Mouse (Mus musculus) left cerebral cortex, postnatal 14 days (tissue): ENCODE data around the gene Ptprm. TPM values are rescaled to one million over a fixed set of nuclear protein-coding genes. Genes with fewer than 3 reads are reported as not detected.
A peak's percentile ranks its signal among the peaks of the same experiment; 100 is the strongest.

Source experiments
- DNase-seq, 2 experiments: peaks; one replicate each; pipeline ENCODE4 v3.0.0; 2021 to 2022; ENCODE audit warnings: low spot score in 2 of 2, mixed read lengths in 1 of 2
- intact Hi-C: fragments of 180-260 bp; cut with DNase I; formaldehyde crosslinking; loops from one replicate; pipeline ENCODE4 v1.15.1; 2025
- total RNA-seq, 2 experiments: library from RNA; stranded (reverse); gene quantifications; 2 replicates each; pipeline ENCODE4 v1.2.3; 2021

The Ptprm gene
- total RNA-seq, 2 experiments from 2014 or later, result 36.2 to 41.9 TPM

DNA sequence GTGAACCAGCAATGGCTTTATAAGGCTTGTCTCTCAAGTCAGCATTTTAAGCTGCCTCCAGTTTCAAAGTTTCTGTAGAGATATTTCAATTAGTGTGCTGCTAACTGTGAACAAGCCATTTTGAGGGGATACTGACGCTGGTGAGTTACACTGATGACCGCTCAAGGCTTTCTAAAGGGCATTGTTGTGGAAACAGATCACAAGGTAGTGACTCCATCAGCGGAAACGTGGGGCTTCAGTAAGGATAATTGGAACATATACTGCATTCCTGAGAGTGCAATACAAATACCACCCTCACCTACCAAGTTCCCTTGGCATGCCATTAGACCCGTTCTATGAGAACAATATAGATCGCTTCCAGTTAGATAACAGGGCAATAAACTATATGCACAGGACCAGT is 393.7 kb downstream of the Ptprm start:
- intact Hi-C loops, result no loop called here
- DNase-seq, result no peak

DNA sequence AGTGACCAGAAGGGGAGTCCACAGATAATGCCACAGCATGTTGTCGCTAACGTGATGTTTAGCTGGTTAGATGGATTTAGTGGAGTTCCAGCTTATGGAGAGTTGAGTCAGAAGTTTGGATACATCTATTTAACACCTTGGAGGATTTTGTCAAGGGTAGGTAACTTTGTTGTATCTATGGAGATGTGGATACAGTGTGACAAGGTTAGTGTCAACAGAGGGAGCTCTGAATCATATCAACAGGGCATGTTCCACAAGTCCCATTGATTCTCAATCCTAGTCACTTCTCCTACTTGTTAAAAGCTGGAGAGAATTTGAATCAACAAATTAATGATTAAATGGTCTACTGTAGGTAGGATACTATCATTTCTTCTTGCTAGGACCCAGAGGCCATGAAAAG is 394.4 kb downstream of the Ptprm start:
- DNase-seq, result no peak
- intact Hi-C loops, result no loop called here

GRCm38 (mm10) chr17:66958766-66959165 is 395.5 kb downstream of the Ptprm start:
- intact Hi-C loops, result no loop called here
- DNase-seq, result no peak

DNA sequence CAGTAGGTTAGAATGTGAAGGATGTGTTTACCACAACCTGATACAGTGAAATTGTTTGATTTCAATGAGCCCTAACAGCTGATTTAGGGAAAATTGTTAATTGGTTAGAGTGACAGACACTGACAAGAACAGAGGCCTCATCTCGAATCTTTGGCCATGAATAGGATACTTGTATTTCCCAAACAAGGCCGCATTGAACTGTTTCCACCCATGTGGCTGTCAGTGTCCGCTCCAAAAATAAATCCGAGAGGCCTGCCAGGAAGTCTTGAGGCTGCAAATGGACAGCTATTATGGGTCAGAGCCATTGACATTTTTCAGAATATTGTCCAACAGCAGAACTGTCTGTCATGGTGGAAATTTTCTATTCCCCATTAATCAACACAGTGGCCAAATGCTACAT is 409.8 kb downstream of the Ptprm start:
- peak in 1 of 2 experiments; percentile 3 for DNase-seq
- intact Hi-C loops, result no loop called here

- intact Hi-C loops, result no loop called here
Measured at GRCm38 (mm10) chr17:66943539-66943938, 410.7 kb downstream of the Ptprm start.

DNA sequence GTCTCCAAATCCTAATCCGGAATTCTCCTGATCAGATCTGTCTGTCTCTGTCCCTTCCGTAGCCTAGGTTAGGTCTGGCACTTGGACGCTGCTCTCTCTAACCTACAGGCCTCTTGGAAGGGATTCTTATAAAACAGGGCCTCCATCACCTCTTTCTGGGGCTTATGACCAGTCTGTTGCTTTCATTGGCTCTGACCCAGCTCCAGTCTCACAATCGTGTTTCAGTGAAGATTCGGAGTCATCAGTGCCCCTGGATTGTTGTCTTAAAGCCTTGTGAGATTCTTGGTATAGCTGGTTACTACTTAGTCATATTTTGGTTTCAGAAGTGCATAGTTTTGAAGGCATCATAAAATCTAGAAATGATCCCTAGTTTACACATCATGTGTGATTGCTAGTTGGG is 428.6 kb downstream of the Ptprm start:
- intact Hi-C loops, result no loop called here
- no peak for DNase-seq

More at GRCm38 (mm10) chr17:66943539-66943938, 410.7 kb downstream of the Ptprm start:
- peak; percentile 24 to 34 for DNase-seq

DNA sequence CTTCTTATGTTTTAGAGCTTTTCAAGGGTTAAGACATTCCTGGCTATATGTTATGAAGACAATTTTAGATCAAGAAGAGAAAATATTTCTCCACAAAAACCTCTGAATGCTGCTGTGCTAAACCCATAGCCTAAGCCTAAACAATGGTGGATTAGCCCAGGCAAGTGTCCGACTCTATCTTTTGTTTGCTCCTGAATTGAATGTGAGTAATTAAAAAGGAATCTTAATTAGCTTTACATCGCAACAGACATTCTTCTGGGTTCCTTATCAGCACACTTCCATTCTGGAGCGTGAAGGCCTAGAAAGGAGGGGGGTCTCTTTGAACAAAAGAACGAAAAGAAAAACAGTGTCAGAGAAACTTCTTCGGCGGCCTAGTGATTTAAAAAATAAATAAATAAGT is 439.6 kb downstream of the Ptprm start:
- no peak for DNase-seq
- intact Hi-C loops, result no loop called here

GRCm38 (mm10) chr17:66912533-66912932 is 441.7 kb downstream of the Ptprm start:
- intact Hi-C loops, result no loop called here
- no peak for DNase-seq

GRCm38 (mm10) chr17:66912120-66912519 is 442.1 kb downstream of the Ptprm start:
- no peak for DNase-seq
- intact Hi-C loops, result no loop called here

DNA sequence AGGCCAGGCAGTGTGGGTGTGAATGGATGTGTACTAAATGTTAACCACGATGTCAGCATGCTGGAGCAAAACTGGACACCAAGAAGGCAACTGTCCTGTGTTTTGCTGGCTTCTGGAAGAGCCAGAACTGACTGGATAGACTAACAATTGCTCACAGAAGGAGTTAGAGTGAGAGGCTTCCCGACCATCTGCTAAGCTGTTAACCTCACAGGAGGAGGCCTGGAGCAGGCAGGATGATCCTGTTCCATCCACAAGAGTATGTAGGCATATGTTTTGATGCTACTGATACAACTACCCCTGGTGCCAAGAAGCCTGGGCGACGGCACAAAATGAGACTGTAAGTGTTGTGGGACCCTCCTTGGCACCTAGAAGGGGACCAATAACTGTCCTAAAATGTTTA is 444.4 kb downstream of the Ptprm start:
- intact Hi-C loops, result no loop called here
- DNase-seq, result no peak

DNA sequence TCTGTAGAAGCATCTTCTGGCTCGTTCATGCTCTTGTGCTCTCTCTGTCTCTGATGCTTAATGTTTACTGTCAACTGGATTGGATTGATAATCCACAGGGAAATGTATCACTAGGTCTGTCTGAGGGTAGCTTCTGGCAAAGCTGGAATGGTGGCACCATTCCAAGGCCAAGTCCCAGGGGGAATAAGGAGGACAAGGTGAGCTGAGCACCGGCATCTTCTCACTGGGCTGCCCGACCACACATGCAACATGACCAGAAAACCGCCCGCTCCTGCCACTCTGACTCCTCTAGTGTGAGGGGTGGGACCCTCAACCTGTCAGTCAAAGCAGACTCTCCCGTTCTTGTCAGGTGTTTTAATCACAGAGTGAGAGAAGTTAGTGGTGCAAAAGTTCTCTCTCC is 445.3 kb downstream of the Ptprm start:
- intact Hi-C loops, result no loop called here
- DNase-seq, result no peak

DNA sequence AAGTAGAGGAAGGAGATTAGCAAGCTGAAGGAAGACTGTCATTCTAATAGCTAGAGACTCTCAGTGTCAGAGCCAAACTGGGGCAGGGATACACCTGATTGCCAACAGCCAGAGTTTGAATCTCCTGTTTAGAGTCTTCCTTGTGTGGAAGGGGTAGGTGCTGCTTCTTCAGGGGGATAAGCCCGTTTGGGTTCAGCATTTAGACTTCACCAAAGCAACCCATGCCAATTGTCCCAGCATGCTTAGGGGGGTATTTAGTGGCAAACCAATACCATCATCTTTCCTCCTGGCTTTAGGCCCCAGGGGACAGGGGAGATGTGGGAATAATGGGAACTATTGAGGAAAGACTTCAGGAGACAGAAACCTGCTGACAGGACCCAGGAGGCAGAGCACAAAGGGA is 460.1 kb downstream of the Ptprm start:
- DNase-seq, result no peak
- intact Hi-C loops, result no loop called here

- intact Hi-C loops, result no loop called here
- no peak for DNase-seq
Measured at GRCm38 (mm10) chr17:66891916-66892315, 462.3 kb downstream of the Ptprm start.

DNA sequence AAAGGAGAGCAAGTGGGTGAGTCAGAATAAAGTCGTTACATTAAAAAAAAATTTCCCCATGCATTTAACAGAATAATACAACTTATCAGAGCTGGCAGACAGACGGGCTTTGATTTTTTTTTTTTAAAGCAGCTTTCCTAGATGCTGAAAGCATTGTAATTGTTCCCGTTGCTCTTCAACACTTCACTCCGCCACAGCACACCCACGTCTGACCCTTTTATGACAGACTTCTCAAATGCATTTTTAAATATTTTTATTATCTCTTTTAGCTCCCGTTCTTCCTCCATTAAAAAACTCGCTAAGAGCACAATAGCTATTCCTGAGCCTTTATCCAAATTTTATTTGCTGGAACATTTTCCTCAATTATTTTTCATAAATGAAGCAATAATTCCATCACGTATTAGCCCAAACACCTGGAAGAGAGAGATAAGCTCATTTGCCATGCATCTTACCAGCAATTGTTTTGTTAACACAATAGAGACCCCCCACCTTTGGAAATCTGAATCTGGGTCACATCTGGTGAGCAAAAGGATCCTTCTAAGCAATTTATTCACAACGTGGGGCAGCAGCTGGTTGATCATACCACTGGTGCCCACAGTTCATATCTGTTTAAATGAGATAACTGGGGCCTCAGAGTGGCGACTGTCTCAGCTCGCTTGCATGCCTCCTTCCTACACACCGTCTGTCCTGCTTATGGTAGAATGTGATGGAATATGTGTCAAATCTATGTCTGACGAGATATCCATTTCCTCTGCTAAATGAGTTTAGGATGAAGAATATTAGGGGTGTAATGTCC is 463.0 kb downstream of the Ptprm start:
- intact Hi-C loops, result no loop called here
- no peak for DNase-seq

- no peak for DNase-seq
- intact Hi-C loops, result no loop called here
Measured at GRCm38 (mm10) chr17:66882304-66882703, 472.0 kb downstream of the Ptprm start.

GRCm38 (mm10) chr17:66880969-66881701 is 473.1 kb downstream of the Ptprm start:
- no peak for DNase-seq
- intact Hi-C loops, result no loop called here

DNA sequence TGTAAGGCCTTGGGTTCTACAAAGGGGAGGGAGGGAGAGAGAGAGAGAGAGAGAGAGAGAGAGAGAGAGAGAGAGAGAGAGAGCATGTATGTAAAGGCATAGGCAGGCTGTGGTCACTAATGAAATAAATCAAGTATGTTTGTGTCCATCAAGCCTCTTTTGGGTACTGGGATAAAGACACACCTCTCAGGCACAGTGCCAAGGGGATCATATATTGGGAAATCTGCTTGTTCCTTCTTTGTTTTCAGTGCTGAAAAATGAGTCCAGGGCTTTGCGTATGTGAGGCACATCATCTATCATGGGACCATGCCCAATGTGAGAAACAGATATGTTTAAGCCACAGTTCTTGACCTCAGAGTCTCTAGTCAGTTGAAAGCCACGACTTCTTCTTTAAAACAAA is 475.1 kb downstream of the Ptprm start:
- intact Hi-C loops, result no loop called here
- DNase-seq, result no peak

DNA sequence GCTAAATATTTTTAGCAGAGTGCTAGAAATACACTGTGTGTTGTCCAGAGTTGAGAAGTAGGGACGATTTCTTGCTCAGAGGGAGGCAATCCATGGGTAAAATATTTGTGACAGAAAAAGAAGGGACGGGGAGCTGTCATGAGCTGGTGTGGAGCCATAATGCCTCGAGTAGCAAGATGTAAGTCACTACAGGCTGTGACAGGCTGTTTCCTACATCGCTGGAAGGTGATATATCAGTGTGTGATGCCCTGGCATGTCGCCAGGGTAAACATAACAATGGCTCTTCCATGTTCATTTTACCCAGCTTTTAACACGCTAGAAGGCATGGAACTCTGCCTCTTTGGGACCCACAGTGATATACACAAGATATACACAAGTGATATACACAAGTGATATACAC is 476.7 kb downstream of the Ptprm start:
- DNase-seq, result no peak
- intact Hi-C loops, result no loop called here

DNA sequence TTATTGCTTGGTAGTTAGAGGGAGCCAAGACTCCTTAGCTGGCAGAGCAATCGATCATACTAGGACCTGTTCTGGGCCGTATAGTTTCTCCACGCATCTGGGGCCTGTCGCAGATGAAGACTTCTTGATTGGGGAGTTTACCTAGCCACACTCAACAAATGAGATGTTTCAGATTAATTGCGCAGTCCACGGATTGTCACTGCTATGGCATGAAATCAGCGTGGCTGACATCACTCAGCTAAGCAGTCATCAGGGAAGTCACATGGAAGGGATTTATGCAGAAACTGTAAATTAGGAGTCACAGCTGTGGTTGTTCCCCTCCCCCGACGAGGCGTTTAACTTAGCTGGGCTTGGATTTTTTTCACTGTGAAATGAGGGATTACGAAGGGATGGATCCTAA is 479.4 kb downstream of the Ptprm start:
- DNase-seq, result peak in 1 of 2 experiments; percentile 25
- intact Hi-C loops, result no loop called here

GRCm38 (mm10) chr17:66871396-66871795 is 482.9 kb downstream of the Ptprm start:
- DNase-seq, result no peak
- intact Hi-C loops, result no loop called here

- intact Hi-C loops, result no loop called here
Measured at GRCm38 (mm10) chr17:66869581-66870002, 484.7 kb downstream of the Ptprm start.

More at GRCm38 (mm10) chr17:66869581-66870002, 484.7 kb downstream of the Ptprm start:
- DNase-seq, result peak; percentile 6 to 18
